Mouse (Mus musculus): ENCODE measurements around the gene Tas2r114. TPM values are rescaled to one million over a fixed set of nuclear protein-coding genes. Genes with fewer than 3 reads are reported as not detected.

The Tas2r114 gene
- not detected in 2 replicates for polyA plus RNA-seq (2012; rRNA removed)

GRCm38 (mm10) chr6:131689963-131690362 lies at the start of gene Tas2r114:
Gene Tas2r114 (minus strand): TSS chr6:131690063.
- no peak for DNase-seq (ENCODE audit: extremely low spot score in 1 of 2, low spot score in 1 of 2)

GRCm38 (mm10) chr6:131712803-131713202 lies 22.9 kb upstream of the Tas2r114 start:
- DNase-seq (ENCODE audit: extremely low spot score in 1 of 2, low spot score in 1 of 2): peak in 1 of 2 experiments; percentile 0

GRCm38 (mm10) chr6:131687395-131687794 lies 2.5 kb downstream of the Tas2r114 start, which contains the start of gene Tas2r105:
Gene Tas2r105 (minus strand): TSS chr6:131687495.
- no peak for DNase-seq (ENCODE audit: extremely low spot score in 1 of 2, low spot score in 1 of 2)

GRCm38 (mm10) chr6:131685644-131686043 lies 4.2 kb downstream of the Tas2r114 start, which contains the start of gene Tas2r104:
Gene Tas2r104 (minus strand): TSS chr6:131685744.
- DNase-seq (ENCODE audit: extremely low spot score in 1 of 2, low spot score in 1 of 2): no peak

- no peak for DNase-seq (ENCODE audit: extremely low spot score in 1 of 2, low spot score in 1 of 2)
Measured at GRCm38 (mm10) chr6:131678786-131679185, 11.1 kb downstream of the Tas2r114 start, which contains the start of gene Tas2r106. Gene Tas2r106 (minus strand): TSS chr6:131678886.

- no peak for DNase-seq (ENCODE audit: extremely low spot score in 1 of 2, low spot score in 1 of 2)
Measured at GRCm38 (mm10) chr6:131660049-131660448, 29.8 kb downstream of the Tas2r114 start, which contains the start of gene Tas2r107. Gene Tas2r107 (minus strand): TSS chr6:131660149.

Other genes starting within 250 kb of the Tas2r114 start
- gene 5430401F13Rik, start 203.7 kb downstream of the Tas2r114 start, polyA plus RNA-seq (2012; rRNA removed): not detected in 2 replicates
- not detected in 2 replicates for gene Gm6619, start 203.7 kb downstream of the Tas2r114 start, polyA plus RNA-seq (2012; rRNA removed)
- gene Tas2r130, start 59.2 kb downstream of the Tas2r114 start, polyA plus RNA-seq (2012; rRNA removed): not detected in 2 replicates
- not detected in 2 replicates for gene Tas2r107, start 29.9 kb downstream of the Tas2r114 start, polyA plus RNA-seq (2012; rRNA removed)
- not detected in 2 replicates for gene Tas2r106, start 11.2 kb downstream of the Tas2r114 start, polyA plus RNA-seq (2012; rRNA removed)
- gene Tas2r104, start 4.3 kb downstream of the Tas2r114 start, polyA plus RNA-seq (2012; rRNA removed): not detected in 2 replicates
- gene Tas2r105, start 2.6 kb downstream of the Tas2r114 start, polyA plus RNA-seq (2012; rRNA removed): not detected in 2 replicates

All from frontal cortex, adult 2 months (tissue).